Mouse (Mus musculus) inflammation-experienced regulatory T-cells, adult 6 months (primary cell): ENCODE data around the gene Clptm1l. TPM values are rescaled to one million over a fixed set of nuclear protein-coding genes. Genes with fewer than 3 reads are reported as not detected.

Source experiments
- ATAC-seq: one replicate; pipeline ENCODE4 v1.8.0; 2017
- polyA plus RNA-seq, 3 experiments: library from polyadenylated mRNA; unstranded; fragments of 100-300 nt; shearing (Covaris generic); gene quantifications; one replicate each; pipeline ENCODE4 v1.2.1; 2017

The Clptm1l gene
- polyA plus RNA-seq, 3 experiments from 2014 or later = 34.1 to 56.7 (median 36.7) TPM

DNA sequence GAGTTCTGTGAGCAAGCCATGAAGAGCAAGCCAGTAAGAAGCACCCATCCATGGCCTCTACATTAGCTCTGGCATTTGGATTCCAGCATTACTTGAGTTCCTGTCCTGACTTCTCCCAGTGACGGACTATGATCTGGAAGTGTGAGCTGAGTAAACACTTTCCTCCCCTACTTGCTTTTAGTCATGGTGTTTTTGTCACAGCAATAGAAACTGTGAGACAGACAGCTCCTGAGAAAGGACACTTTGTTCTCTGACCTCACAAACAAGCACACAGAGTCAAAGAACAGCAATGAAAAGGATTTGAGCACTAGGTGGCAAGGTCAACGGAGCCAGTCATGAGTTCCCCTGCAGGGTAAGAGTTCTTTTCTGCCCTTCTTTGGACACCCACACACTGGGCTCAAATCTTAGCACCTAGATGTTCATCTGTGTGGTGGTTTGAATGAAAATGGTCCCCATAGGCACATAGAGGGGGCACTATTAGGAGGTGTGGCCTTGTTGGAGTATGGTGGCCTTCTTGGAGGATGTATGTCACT is 56.4 kb downstream of the Clptm1l start:
- no peak for ATAC-seq

Other genes with a start within 250 kb of the Clptm1l start
- gene Lpcat1, start 136.8 kb upstream of the Clptm1l start, polyA plus RNA-seq = 10 to 100 TPM; 26.5 to 39.7 (median 36.1) TPM
- gene Slc6a3, start 67.3 kb upstream of the Clptm1l start, polyA plus RNA-seq = not detected
- 1 to 10 TPM; 2.0 to 7.7 (median 2.8) TPM for gene Tert, start 22.9 kb downstream of the Clptm1l start, polyA plus RNA-seq
- gene Slc6a18, start 74.0 kb downstream of the Clptm1l start, polyA plus RNA-seq = not detected
- not detected for gene Slc6a19, start 100.9 kb downstream of the Clptm1l start, polyA plus RNA-seq
- 10 to 100 TPM; 17.3 to 41.0 (median 40.8) TPM for gene Slc12a7, start 129.1 kb downstream of the Clptm1l start, polyA plus RNA-seq
- under 1 TPM in 2 of 3 experiments, not detected in 1; 0.19 to 0.44 TPM for gene Nkd2, start 243.6 kb downstream of the Clptm1l start, polyA plus RNA-seq